48 mouse cellular contexts compared by ENCODE assay signal in genomic region chr9:15916600-15916999, GRCm38 (mm10). TPM values are rescaled to one million over a fixed set of nuclear protein-coding genes. Genes with fewer than 3 reads are reported as not detected.
"Had no signal": no experiment of that assay in that cellular context is flagged by ENCODE, and none has a peak within 500 bp of the region (broad histone marks: within the 10 kb centered on the region; RNA-seq: fewer than 3 reads in every experiment).

No protein-coding gene starts in this region.

- H3K9me3 ChIP-seq: limb, embryonic 10.5 days; limb, embryonic 12.5 days; limb, embryonic 13.5 days; limb, embryonic 15.5 days; liver, embryonic 12.5 days; liver, embryonic 13.5 days; liver, embryonic 15.5 days; lung, embryonic 15.5 days; midbrain, embryonic 10.5 days; midbrain, embryonic 12.5 days; midbrain, embryonic 13.5 days; midbrain, embryonic 15.5 days; neural tube, embryonic 12.5 days had no signal

- DNase-seq: left cerebral cortex, postnatal 4 days; liver; liver, embryonic 13.5 days; liver, postnatal 0 days; lung, adult 18-20 months; lung, adult 2 months; lung, embryonic 14.5 days; lung, postnatal 10 days; lung, postnatal 14 days; lung, postnatal 36 days; lung, postnatal 4 days; midbrain, embryonic 14.5 days had no signal

- H3K9ac ChIP-seq: limb, embryonic 12.5 days; limb, embryonic 13.5 days; limb, embryonic 15.5 days; liver, embryonic 12.5 days; liver, embryonic 13.5 days; liver, embryonic 14.5 days; liver, embryonic 15.5 days; liver, postnatal 0 days; lung, embryonic 14.5 days; lung, embryonic 15.5 days; midbrain, embryonic 12.5 days; midbrain, embryonic 13.5 days; midbrain, embryonic 15.5 days; neural tube, embryonic 12.5 days had no signal

- H3K4me3 ChIP-seq: limb, embryonic 10.5 days; limb, embryonic 12.5 days; limb, embryonic 13.5 days; limb, embryonic 15.5 days; liver, embryonic 12.5 days; liver, embryonic 13.5 days; liver, embryonic 15.5 days; lung, embryonic 15.5 days; megakaryocyte, embryonic 14.5 days; midbrain, embryonic 10.5 days; midbrain, embryonic 12.5 days; midbrain, embryonic 13.5 days; midbrain, embryonic 15.5 days; myocyte; neural tube, embryonic 12.5 days had no signal

- H3K4me1 ChIP-seq: limb, embryonic 10.5 days; limb, embryonic 12.5 days; limb, embryonic 13.5 days; limb, embryonic 15.5 days; liver, embryonic 13.5 days; liver, embryonic 15.5 days; lung, embryonic 15.5 days; midbrain, embryonic 10.5 days; midbrain, embryonic 12.5 days; midbrain, embryonic 15.5 days; neural tube, embryonic 12.5 days had no signal

- H3K36me3 ChIP-seq: limb, embryonic 10.5 days; limb, embryonic 15.5 days; liver, embryonic 12.5 days; liver, embryonic 13.5 days; liver, embryonic 15.5 days; lung, embryonic 15.5 days had no signal

- H3K27me3 ChIP-seq: limb, embryonic 12.5 days; limb, embryonic 13.5 days; limb, embryonic 15.5 days; liver, embryonic 12.5 days; liver, embryonic 13.5 days; liver, embryonic 15.5 days; lung, embryonic 15.5 days; megakaryocyte, embryonic 14.5 days; midbrain, embryonic 12.5 days; midbrain, embryonic 13.5 days; midbrain, embryonic 15.5 days; neural tube, embryonic 12.5 days had no signal

- H3K27ac ChIP-seq: limb, embryonic 10.5 days; limb, embryonic 12.5 days; limb, embryonic 13.5 days; limb, embryonic 15.5 days; liver, embryonic 12.5 days; liver, embryonic 13.5 days; liver, embryonic 14.5 days; liver, embryonic 15.5 days; lung, embryonic 15.5 days; macrophage; midbrain, embryonic 10.5 days; midbrain, embryonic 12.5 days; midbrain, embryonic 13.5 days; midbrain, embryonic 15.5 days; neural tube, embryonic 12.5 days had no signal

RNA-seq across cellular contexts. Expression of gene Mtnr1b, which starts 42.2 kb away (rescaled TPM):
- total RNA-seq: left cerebral cortex, adult 8-10 months; left cerebral cortex, postnatal 10 days; left cerebral cortex, postnatal 14 days; left cerebral cortex, postnatal 25 days; left cerebral cortex, postnatal 36 days; left cerebral cortex, postnatal 4 days; liver, adult 2 months; megakaryocyte progenitor cell, adult 5-6 weeks; megakaryocyte, adult 5-6 weeks; megakaryocyte-erythroid progenitor cell, adult 5-6 weeks; midbrain, postnatal 0 days; monocyte, adult 5-6 weeks had no signal
- polyA plus RNA-seq: limb, embryonic 10.5 days; limb, embryonic 11.5 days; limb, embryonic 12.5 days; limb, embryonic 13.5 days; limb, embryonic 14.5 days; limb, embryonic 15.5 days; liver, adult 2 months; liver, embryonic 11.5 days; liver, embryonic 12.5 days; liver, embryonic 13.5 days; liver, embryonic 14.5 days; liver, embryonic 15.5 days; liver, embryonic 16.5 days; liver, postnatal 0 days; lung, adult 2 months; lung, embryonic 14.5 days; lung, embryonic 15.5 days; lung, embryonic 16.5 days; lung, postnatal 0 days; macrophage; midbrain, embryonic 10.5 days; midbrain, embryonic 11.5 days; midbrain, embryonic 12.5 days; midbrain, embryonic 13.5 days; midbrain, embryonic 14.5 days; midbrain, embryonic 15.5 days; midbrain, embryonic 16.5 days; midbrain, postnatal 0 days; myocyte; neural tube, embryonic 11.5 days; neural tube, embryonic 12.5 days had no signal
